Mouse (Mus musculus) heart, embryonic 15.5 days (tissue): ENCODE results near the gene Gnb1. TPM values are rescaled to one million over a fixed set of nuclear protein-coding genes. Genes with fewer than 3 reads are reported as not detected.

ENCODE experiments used
- ATAC-seq: fragments of 200-750 bp; cut with Nextera tagmentation; replicated peaks from 2 replicates; pipeline ENCODE4 v1.8.0; 2017; ENCODE audit warnings: low read depth, moderate TSS enrichment; ENCODE audit not compliant: insufficient number of reproducible peaks, insufficient read depth, low FRiP score
- H3K27ac ChIP-seq: fragments of 300-500 bp; sonication (generic); 2 replicates; pipeline ENCODE4 v1.5.1; 2015; ENCODE audit warnings: mild to moderate bottlenecking, inconsistent platforms
- H3K27me3 ChIP-seq: fragments of 300-500 bp; sonication (generic); 2 replicates; pipeline ENCODE4 v1.6.1; 2015; ENCODE audit warnings: inconsistent platforms
- H3K36me3 ChIP-seq: fragments of 300-500 bp; sonication (generic); 2 replicates; pipeline ENCODE4 v1.6.1; 2015; ENCODE audit warnings: mild to moderate bottlenecking, inconsistent platforms
- H3K4me1 ChIP-seq: fragments of 300-500 bp; sonication (generic); replicated peaks from 2 replicates; pipeline ENCODE4 v1.6.1; 2015; ENCODE audit warnings: inconsistent platforms
- H3K4me2 ChIP-seq: fragments of 300-500 bp; sonication (generic); 2 replicates; pipeline ENCODE4 v1.6.1; 2015; ENCODE audit warnings: inconsistent platforms, mild to moderate bottlenecking, moderate library complexity
- H3K4me3 ChIP-seq: fragments of 300-500 bp; sonication (generic); 2 replicates; pipeline ENCODE4 v1.5.1; 2015; ENCODE audit warnings: mild to moderate bottlenecking, inconsistent platforms
- H3K9ac ChIP-seq: fragments of 300-500 bp; sonication (generic); 2 replicates; pipeline ENCODE4 v1.6.1; 2015; ENCODE audit warnings: mild to moderate bottlenecking, inconsistent platforms
- H3K9me3 ChIP-seq: fragments of 300-500 bp; sonication (generic); replicated peaks from 2 replicates; pipeline ENCODE4 v1.6.1; 2016; ENCODE audit warnings: inconsistent platforms
- WGBS: fragments of 180-500 bp; shearing (Covaris S2); methylation state at CpG from one replicate; pipeline ENCODE4 v1.1.7; 2015; ENCODE audit warnings: mixed read lengths; 5-methylcytosine and 5-hydroxymethylcytosine counted together
- polyA plus RNA-seq: library from polyadenylated mRNA; unstranded; fragments of >200 nt; fragmentation: Nextera tagmentation; extraction: Ambion mirVana; gene quantifications from 2 replicates; pipeline ENCODE4 v1.2.1, GENCODE M21; 2015

Gene Gnb1
- polyA plus RNA-seq, 1 experiment from 2014 or later: 308 TPM

- Histone ChIP-seq H3K27ac (no peak overlapping the region), H3K9ac (no peak overlapping the region), H3K4me1 (no peaks in the 10 kb centered on the region), H3K9me3 (no peaks in the 10 kb centered on the region), H3K4me3 (no peak overlapping the region), H3K27me3 (no peaks in the 10 kb centered on the region), H3K36me3 (peaks cover 63% of the 10 kb centered on the region), H3K4me2 (no peak overlapping the region)
- ATAC-seq: no peak
- 90% methylated on average over 6 of the region's 6 CpGs for WGBS
Measured at GRCm38 (mm10) chr4:155552917-155553532, 61.9 kb downstream of the Gnb1 start.

- H3K27ac ChIP-seq: no peak overlapping the region
- 70% methylated on average over 4 of the region's 4 CpGs for WGBS
- no peak overlapping the region for H3K4me2 ChIP-seq
- H3K9ac ChIP-seq: no peak overlapping the region
- H3K27me3 ChIP-seq: no peaks in the 10 kb centered on the region
- peaks cover 73% of the 10 kb centered on the region for H3K36me3 ChIP-seq
- no peak for ATAC-seq
- H3K9me3 ChIP-seq: no peaks in the 10 kb centered on the region
- H3K4me1 ChIP-seq: peaks cover 8% of the 10 kb centered on the region
- no peak overlapping the region for H3K4me3 ChIP-seq
Measured at GRCm38 (mm10) chr4:155554880-155555279, 63.7 kb downstream of the Gnb1 start.

- H3K4me2 ChIP-seq: no peak overlapping the region
- H3K36me3 ChIP-seq: peaks cover 79% of the 10 kb centered on the region
- H3K27me3 ChIP-seq: no peaks in the 10 kb centered on the region
- WGBS: 43% methylated on average over 1 of the region's 1 CpGs
- H3K4me3 ChIP-seq: no peak overlapping the region
- H3K4me1 ChIP-seq: peaks cover 14% of the 10 kb centered on the region
- no peak overlapping the region for H3K9ac ChIP-seq
- ATAC-seq: no peak
- no peaks in the 10 kb centered on the region for H3K9me3 ChIP-seq
- H3K27ac ChIP-seq: no peak overlapping the region
Measured at GRCm38 (mm10) chr4:155555464-155555863, 64.3 kb downstream of the Gnb1 start.

GRCm38 (mm10) chr4:155559454-155559853 is 68.3 kb downstream of the Gnb1 start:
- H3K27me3 ChIP-seq: no peaks in the 10 kb centered on the region
- peaks cover 41% of the 10 kb centered on the region for H3K4me1 ChIP-seq
- H3K9ac ChIP-seq: no peak overlapping the region
- H3K27ac ChIP-seq: peak overlapping the region; percentile 33
- H3K36me3 ChIP-seq: peaks cover 50% of the 10 kb centered on the region
- WGBS: 57% methylated on average over 6 of the region's 6 CpGs
- H3K4me3 ChIP-seq: no peak overlapping the region
- no peaks in the 10 kb centered on the region for H3K9me3 ChIP-seq
- ATAC-seq: no peak
- H3K4me2 ChIP-seq: no peak overlapping the region

- H3K9me3 ChIP-seq: no peaks in the 10 kb centered on the region
- no peaks in the 10 kb centered on the region for H3K27me3 ChIP-seq
- ATAC-seq: no peak
- H3K27ac ChIP-seq: peak overlapping the region; percentile 98
- H3K4me2 ChIP-seq: no peak overlapping the region
- H3K4me3 ChIP-seq: no peak overlapping the region
- H3K36me3 ChIP-seq: peaks cover 36% of the 10 kb centered on the region
- 34% methylated on average over 2 of the region's 2 CpGs for WGBS
- H3K4me1 ChIP-seq: peaks cover 50% of the 10 kb centered on the region
- H3K9ac ChIP-seq: no peak overlapping the region
Measured at GRCm38 (mm10) chr4:155560932-155561331, 69.8 kb downstream of the Gnb1 start.

DNA sequence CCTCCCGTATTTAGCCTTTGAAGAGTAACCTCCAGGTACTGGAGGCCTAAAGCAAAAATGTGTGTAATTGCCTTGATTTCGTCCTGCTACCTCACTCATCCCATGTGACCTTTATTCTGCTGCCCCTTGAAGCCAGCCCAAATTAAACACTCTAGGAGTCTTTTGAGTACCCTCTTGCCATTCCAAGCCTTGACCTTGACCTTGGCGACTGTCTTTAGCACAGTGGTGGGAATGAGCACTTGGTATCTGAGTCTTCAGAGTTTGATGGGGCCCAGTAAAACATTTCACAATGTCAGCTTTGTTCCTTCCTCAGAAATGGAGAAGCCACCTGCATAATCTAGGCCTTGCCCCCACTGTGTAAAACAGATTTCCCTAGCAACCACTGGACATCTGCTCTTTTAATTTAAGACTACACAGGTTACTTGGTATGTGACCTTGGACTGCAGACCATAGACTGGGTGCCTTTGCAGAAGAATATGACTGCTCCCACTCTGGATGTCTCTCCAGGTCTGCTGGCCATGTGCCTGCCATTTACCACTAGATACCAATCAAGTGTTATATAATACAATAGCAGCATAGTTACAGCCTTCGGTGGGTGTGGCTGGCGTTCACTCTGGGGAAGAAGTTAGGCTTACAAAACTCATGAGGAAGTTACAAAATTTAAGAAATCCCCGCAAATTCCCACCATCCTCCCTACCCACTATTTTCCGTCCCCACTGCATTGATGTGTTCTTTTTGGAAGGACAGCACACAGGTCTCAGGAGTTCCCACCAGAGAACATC is 70.7 kb downstream of the Gnb1 start, which contains the start of gene Nadk:
Nadk (plus strand) TSS at position 718 of the 782 bp plus-strand sequence.
- peak within 1 kb of the TSS; percentile 94 for H3K4me3 ChIP-seq
- H3K4me2 ChIP-seq: peak within 1 kb of the TSS; percentile 76
- no peak for ATAC-seq
- H3K9ac ChIP-seq: peak within 1 kb of the TSS; percentile 27; the same call in 1 of the 2 replicates
- no peaks in the 10 kb centered on the region for H3K27me3 ChIP-seq
- WGBS: 68% methylated on average over 7 of the region's 7 CpGs
- H3K4me1 ChIP-seq: peaks cover 56% of the 10 kb centered on the region
- peaks cover 30% of the 10 kb centered on the region for H3K36me3 ChIP-seq
- H3K9me3 ChIP-seq: no peaks in the 10 kb centered on the region
- H3K27ac ChIP-seq: peak within 1 kb of the TSS; percentile 98

- Histone ChIP-seq H3K36me3 (peaks cover 23% of the 10 kb centered on the region), H3K27ac (peak overlapping the region; percentile 98), H3K4me1 (peaks cover 56% of the 10 kb centered on the region), H3K27me3 (no peaks in the 10 kb centered on the region), H3K4me3 (peak overlapping the region; percentile 94), H3K9me3 (no peaks in the 10 kb centered on the region), H3K4me2 (peak overlapping the region; percentile 76), H3K9ac (peak overlapping the region; percentile 27; the same call in 1 of the 2 replicates)
- peak; percentile 50 for ATAC-seq
- WGBS: 1% methylated on average over 19 of the region's 19 CpGs
Measured at GRCm38 (mm10) chr4:155562725-155563399, 71.7 kb downstream of the Gnb1 start.

DNA sequence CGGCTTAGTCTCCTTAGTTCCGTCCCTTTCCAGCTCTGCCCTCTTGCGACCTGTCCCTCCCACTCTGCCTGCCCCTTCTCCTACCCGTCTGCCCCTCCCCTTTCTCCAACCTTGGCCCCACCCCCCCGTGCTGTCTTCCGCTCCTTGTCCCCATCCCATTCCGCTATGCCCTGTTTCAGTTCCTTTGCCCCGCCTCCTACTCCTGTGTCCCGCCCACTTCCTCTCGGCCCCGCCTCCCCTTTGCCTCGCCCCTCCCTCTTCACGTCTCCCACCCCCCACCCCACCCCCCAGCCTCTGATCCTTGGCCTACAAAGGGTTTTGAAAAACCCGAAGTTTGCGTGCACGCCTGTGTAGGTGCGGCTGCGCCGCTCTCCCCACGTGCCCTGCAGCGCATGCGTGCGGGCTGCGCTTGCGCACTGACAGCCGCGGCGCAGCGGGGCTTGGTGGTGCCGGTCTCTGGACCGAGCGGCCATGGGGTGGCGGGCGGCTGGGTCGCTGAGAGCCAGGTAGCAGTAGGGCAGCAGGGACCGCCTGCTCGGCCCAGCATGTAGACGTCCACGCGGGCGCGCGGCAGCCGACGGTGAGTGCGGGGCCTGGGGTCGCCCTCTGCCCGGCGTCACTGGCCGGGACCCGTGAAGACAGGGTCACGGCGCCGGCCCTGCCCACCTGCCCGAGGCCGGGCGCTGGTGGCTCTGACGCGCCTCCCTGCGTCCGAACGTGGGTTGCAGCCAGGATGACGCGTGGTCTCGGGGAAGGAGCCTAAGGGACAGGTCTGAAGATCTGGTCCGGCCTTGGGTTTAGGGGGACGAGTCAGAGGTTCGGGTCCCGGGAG is 72.5 kb downstream of the Gnb1 start:
- peak overlapping the region; percentile 94 for H3K4me3 ChIP-seq
- peaks cover 20% of the 10 kb centered on the region for H3K36me3 ChIP-seq
- under 1% methylated on average over 69 of the region's 69 CpGs for WGBS
- peak; percentile 94 for ATAC-seq
- no peaks in the 10 kb centered on the region for H3K9me3 ChIP-seq
- H3K9ac ChIP-seq: peak overlapping the region; percentile 88
- H3K27me3 ChIP-seq: no peaks in the 10 kb centered on the region
- H3K4me2 ChIP-seq: peak overlapping the region; percentile 76
- peak overlapping the region; percentile 98 for H3K27ac ChIP-seq
- H3K4me1 ChIP-seq: peaks cover 57% of the 10 kb centered on the region

DNA sequence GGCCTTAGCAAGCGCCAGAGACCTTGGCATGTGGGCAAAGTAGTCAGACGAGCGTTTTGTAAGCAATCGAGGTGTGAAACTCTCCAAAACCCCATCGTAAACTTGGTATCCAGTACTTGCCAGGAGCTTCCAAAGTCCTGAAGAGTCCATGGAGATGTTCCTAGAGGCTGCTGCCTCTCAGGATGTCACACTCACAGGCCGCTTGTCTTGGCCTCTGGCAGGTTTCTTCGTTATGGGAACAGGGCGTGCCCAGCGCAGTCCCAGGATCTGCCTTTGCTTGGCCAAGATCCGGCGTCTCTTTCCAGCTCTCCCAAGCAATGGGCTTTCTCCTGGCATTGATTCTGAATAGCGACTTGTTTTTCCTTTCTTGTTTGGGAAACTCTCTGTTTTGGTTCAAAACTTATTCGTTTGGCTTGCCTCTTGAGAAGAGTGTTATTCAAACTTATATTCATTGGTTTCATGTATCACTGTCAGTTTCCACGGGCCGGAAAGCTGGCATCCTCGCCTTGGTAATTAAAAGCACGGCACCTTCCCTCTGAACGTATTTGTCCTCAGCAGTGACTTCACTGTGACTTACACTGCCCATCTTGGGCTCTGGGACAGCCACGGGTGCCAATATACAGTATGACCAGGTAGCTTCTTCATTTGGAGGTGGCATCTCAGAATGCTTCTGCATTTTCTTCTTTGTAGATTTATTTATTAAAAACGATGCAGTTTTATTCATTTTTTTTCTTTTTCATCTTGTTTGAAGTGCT is 73.3 kb downstream of the Gnb1 start:
- no peak for ATAC-seq
- no peaks in the 10 kb centered on the region for H3K9me3 ChIP-seq
- peak overlapping the region; percentile 94 for H3K4me3 ChIP-seq
- H3K9ac ChIP-seq: peak overlapping the region; percentile 88
- H3K4me2 ChIP-seq: peak overlapping the region; percentile 76
- H3K27ac ChIP-seq: peak overlapping the region; percentile 98
- H3K27me3 ChIP-seq: no peaks in the 10 kb centered on the region
- peaks cover 54% of the 10 kb centered on the region for H3K4me1 ChIP-seq
- peaks cover 11% of the 10 kb centered on the region for H3K36me3 ChIP-seq
- WGBS: 14% methylated on average over 20 of the region's 20 CpGs

DNA sequence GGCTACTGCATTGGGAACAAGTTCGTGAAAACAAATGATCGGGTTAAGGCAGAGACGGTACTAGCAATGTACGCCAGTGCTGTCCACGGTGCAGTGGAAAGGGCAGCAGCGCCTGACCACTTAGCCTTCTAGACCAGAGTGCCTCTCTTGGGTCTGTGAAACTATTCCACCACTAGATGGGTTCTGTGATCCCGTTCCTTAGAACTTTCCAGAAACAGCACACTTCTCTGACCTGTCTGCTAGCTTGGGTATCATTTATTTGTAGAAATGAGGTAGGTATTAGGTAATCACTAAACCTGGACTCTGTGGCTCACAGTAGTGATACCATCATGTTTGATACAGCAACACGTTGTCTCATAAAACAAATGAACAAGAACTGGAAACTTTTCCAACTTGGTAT is 75.4 kb downstream of the Gnb1 start:
- H3K9me3 ChIP-seq: no peaks in the 10 kb centered on the region
- no peak overlapping the region for H3K9ac ChIP-seq
- WGBS: 57% methylated on average over 8 of the region's 8 CpGs

More for the DNA sequence above, 75.4 kb downstream of the Gnb1 start:
- Histone ChIP-seq H3K27me3 (no peaks in the 10 kb centered on the region), H3K36me3 (no peaks in the 10 kb centered on the region), H3K4me3 (no peak overlapping the region), H3K4me1 (peaks cover 41% of the 10 kb centered on the region), H3K27ac (no peak overlapping the region), H3K4me2 (no peak overlapping the region)
- no peak for ATAC-seq
